Mouse (Mus musculus) hindbrain, embryonic 14.5 days (tissue): ENCODE data around the gene Gm28042. TPM values are rescaled to one million over a fixed set of nuclear protein-coding genes. Genes with fewer than 3 reads are reported as not detected.

ENCODE experiments used
- ATAC-seq: fragments of 200-750 bp; cut with Nextera tagmentation; 2 replicates; pipeline ENCODE4 v1.8.0; 2017; ENCODE audit warnings: moderate number of reproducible peaks, mild to moderate bottlenecking, moderate TSS enrichment, moderate library complexity; ENCODE audit not compliant: low FRiP score
- DNase-seq: peaks from one replicate; pipeline ENCODE4 v3.0.0-alpha.2; 2015; ENCODE audit warnings: low spot score
- H3K27ac ChIP-seq: fragments of 300-500 bp; sonication (generic); 2 replicates; pipeline ENCODE4 v1.5.1; 2014; ENCODE audit warnings: mild to moderate bottlenecking, moderate library complexity
- H3K27me3 ChIP-seq: fragments of 300-500 bp; sonication (generic); 2 replicates; pipeline ENCODE4 v1.6.1; 2014; ENCODE audit warnings: mild to moderate bottlenecking, low read length, mixed read lengths; ENCODE audit not compliant: control insufficient read depth, insufficient read depth
- H3K36me3 ChIP-seq: fragments of 300-500 bp; sonication (generic); replicated peaks from 2 replicates; pipeline ENCODE4 v1.6.1; 2014; ENCODE audit not compliant: control insufficient read depth, insufficient read depth
- H3K4me1 ChIP-seq: fragments of 300-500 bp; sonication (generic); replicated peaks from 2 replicates; pipeline ENCODE4 v1.6.1; 2014; ENCODE audit warnings: antibody characterized with exemption, low read length, mixed read lengths; ENCODE audit not compliant: control insufficient read depth, insufficient read depth
- H3K4me2 ChIP-seq: fragments of 300-500 bp; sonication (generic); replicated peaks from 2 replicates; pipeline ENCODE4 v1.6.1; 2014; ENCODE audit warnings: mild to moderate bottlenecking, moderate library complexity
- H3K4me3 ChIP-seq: fragments of 300-500 bp; sonication (generic); replicated peaks from 2 replicates; pipeline ENCODE4 v1.5.1; 2014; ENCODE audit warnings: mild to moderate bottlenecking, low read length
- H3K9ac ChIP-seq: fragments of 300-500 bp; sonication (generic); 2 replicates; pipeline ENCODE4 v1.6.1; 2014
- H3K9me3 ChIP-seq: fragments of 300-500 bp; sonication (generic); 2 replicates; pipeline ENCODE4 v1.6.1; 2016; ENCODE audit warnings: low read length; ENCODE audit not compliant: control insufficient read depth
- WGBS: fragments of 180-500 bp; shearing (Covaris S2); extraction: QIAGEN DNeasy Blood & Tissue Kit; methylation state at CpG from one replicate; pipeline ENCODE4 v1.1.7; 2014; 5-methylcytosine and 5-hydroxymethylcytosine counted together
- polyA plus RNA-seq: library from polyadenylated mRNA; unstranded; fragments of >200 nt; fragmentation: Nextera tagmentation; extraction: Ambion mirVana; gene quantifications from 2 replicates; pipeline ENCODE4 v1.2.1, GENCODE M21; 2014

The Gm28042 gene
- polyA plus RNA-seq, 1 experiment from 2014 or later = 4.0 TPM

DNA sequence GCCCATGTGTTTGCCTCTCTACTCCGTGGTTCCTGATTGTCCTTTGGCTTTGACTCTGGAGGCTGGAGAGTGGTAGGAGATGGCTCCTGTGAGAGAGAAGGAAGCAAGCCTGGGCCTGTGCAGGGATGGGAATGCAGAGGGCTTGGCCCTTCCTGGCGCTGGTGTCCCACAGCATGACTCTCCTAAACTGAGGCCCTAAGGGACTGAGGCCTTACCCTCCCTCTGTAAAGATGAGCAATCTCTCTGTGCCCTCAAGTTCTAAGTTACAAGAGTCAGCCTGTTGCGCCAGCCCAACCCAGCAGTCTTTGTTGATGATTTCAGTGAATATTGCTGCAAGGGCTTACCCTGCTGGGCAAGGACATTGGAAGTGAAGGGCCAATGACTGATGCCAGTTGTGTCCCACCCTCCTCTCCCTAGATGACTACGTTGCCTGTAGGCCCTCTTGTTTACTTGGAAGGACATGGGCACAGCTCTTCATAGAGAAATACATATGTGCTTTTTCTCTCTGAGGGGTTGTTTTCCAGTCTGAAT lies 19.5 kb upstream of the Gm28042 start:
- Histone ChIP-seq H3K9ac (no peak overlapping the region), H3K27ac (no peak overlapping the region), H3K4me2 (no peak overlapping the region), H3K27me3 (no peaks in the 10 kb centered on the region), H3K4me1 (no peaks in the 10 kb centered on the region), H3K9me3 (no peaks in the 10 kb centered on the region), H3K4me3 (no peak overlapping the region), H3K36me3 (peaks cover 5% of the 10 kb centered on the region)
- 91% methylated on average over 4 of the region's 4 CpGs for WGBS
- no peak for DNase-seq
- ATAC-seq = no peak

GRCm38 (mm10) chr2:120008672-120009071 lies 18.6 kb upstream of the Gm28042 start:
- no peak overlapping the region for H3K4me2 ChIP-seq
- no peak overlapping the region for H3K4me3 ChIP-seq
- H3K9me3 ChIP-seq = no peaks in the 10 kb centered on the region
- H3K27me3 ChIP-seq = no peaks in the 10 kb centered on the region
- no peak for DNase-seq
- H3K9ac ChIP-seq = no peak overlapping the region
- no peak overlapping the region for H3K27ac ChIP-seq
- H3K36me3 ChIP-seq = peaks cover 14% of the 10 kb centered on the region
- 71% methylated on average over 4 of the region's 4 CpGs for WGBS
- H3K4me1 ChIP-seq = no peaks in the 10 kb centered on the region
- ATAC-seq = no peak

- DNase-seq (peak; percentile 63), ATAC-seq (peak; percentile 51; the same call in 1 of the 2 replicates)
- Histone ChIP-seq H3K4me2 (no peak overlapping the region), H3K27ac (no peak overlapping the region), H3K36me3 (peaks cover 30% of the 10 kb centered on the region), H3K4me1 (no peaks in the 10 kb centered on the region), H3K27me3 (no peaks in the 10 kb centered on the region), H3K9ac (no peak overlapping the region), H3K4me3 (no peak overlapping the region), H3K9me3 (no peaks in the 10 kb centered on the region)
- WGBS = 79% methylated on average over 8 of the region's 8 CpGs
Observed at GRCm38 (mm10) chr2:120011462-120012200, 15.7 kb upstream of the Gm28042 start.

DNA sequence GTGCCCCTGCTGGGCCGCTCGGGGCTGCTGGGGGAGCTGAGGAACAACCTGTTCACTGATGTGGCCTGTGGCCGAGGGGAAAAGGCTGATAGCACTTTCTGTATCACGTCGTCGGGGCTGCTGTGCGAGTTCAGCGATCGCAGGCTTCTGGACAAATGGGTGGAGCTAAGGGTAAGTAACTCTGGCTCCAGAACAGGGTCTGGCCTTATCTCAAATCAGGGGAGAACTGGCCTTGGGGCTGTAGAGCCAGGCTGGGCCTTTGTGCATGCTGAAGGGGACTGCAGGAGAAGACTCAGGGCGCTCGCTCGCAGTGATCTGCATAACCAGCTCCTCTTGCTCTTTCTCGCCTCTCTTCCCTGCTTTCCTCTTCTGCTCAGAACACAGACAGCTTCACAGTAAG lies 14.4 kb upstream of the Gm28042 start:
- Histone ChIP-seq H3K9ac (no peak overlapping the region), H3K27ac (no peak overlapping the region), H3K4me1 (no peaks in the 10 kb centered on the region), H3K36me3 (peaks cover 42% of the 10 kb centered on the region), H3K27me3 (no peaks in the 10 kb centered on the region), H3K4me3 (no peak overlapping the region), H3K4me2 (no peak overlapping the region), H3K9me3 (no peaks in the 10 kb centered on the region)
- 90% methylated on average over 13 of the region's 13 CpGs for WGBS
- no peak for DNase-seq
- no peak for ATAC-seq

- ATAC-seq (no peak), DNase-seq (no peak)
- H3K4me1 ChIP-seq = no peaks in the 10 kb centered on the region
- H3K9ac ChIP-seq = no peak overlapping the region
- H3K9me3 ChIP-seq = no peaks in the 10 kb centered on the region
- no peak overlapping the region for H3K4me3 ChIP-seq
- no peak overlapping the region for H3K27ac ChIP-seq
- 96% methylated on average over 2 of the region's 2 CpGs for WGBS
- no peak overlapping the region for H3K4me2 ChIP-seq
- H3K27me3 ChIP-seq = no peaks in the 10 kb centered on the region
- H3K36me3 ChIP-seq = peaks cover 53% of the 10 kb centered on the region
Observed at GRCm38 (mm10) chr2:120013831-120014486, 13.3 kb upstream of the Gm28042 start.

DNA sequence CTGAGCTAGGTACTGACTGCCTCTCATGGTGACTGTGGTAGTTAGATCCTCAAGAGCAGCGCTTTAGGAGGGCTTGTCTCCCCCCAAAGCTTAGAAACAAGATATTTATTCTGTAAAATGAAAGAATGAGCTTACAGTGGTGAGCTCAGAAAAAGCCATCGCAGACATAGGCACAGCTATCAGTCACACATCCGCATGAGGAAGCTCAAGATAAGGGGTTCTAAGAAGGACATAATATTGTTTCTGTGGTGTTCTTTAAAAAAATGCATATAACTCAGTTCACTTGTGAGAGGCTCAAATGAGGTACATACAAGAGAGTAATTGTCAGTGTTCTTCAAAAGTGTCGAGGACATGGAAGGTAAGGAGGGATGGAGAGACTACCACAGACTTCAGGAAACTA lies 11.4 kb upstream of the Gm28042 start:
- ATAC-seq = no peak
- no peak overlapping the region for H3K9ac ChIP-seq
- no peak overlapping the region for H3K4me3 ChIP-seq
- H3K4me1 ChIP-seq = no peaks in the 10 kb centered on the region
- 94% methylated on average over 4 of the region's 4 CpGs for WGBS
- H3K36me3 ChIP-seq = peaks cover 72% of the 10 kb centered on the region
- no peaks in the 10 kb centered on the region for H3K9me3 ChIP-seq
- no peak for DNase-seq
- H3K4me2 ChIP-seq = no peak overlapping the region
- H3K27ac ChIP-seq = no peak overlapping the region
- no peaks in the 10 kb centered on the region for H3K27me3 ChIP-seq

DNA sequence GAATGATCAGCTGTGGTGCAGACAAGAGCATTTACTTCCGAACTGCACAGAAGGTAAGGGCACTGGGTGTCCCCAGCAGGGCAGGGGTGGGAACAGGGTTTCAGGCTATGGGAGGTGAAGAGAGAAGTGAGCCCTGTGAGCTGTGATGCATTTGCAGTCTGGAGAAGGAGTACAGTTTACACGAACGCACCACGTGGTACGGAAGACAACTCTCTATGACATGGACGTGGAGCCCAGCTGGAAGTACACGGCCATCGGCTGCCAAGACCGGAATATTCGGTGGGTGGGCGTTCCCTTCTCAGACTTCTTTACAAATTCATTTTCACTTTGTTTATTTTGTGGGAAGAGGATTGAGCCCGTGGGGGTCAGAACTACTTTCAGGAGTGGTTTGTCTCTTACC lies 9.7 kb upstream of the Gm28042 start:
- no peak for ATAC-seq
- no peaks in the 10 kb centered on the region for H3K9me3 ChIP-seq
- no peaks in the 10 kb centered on the region for H3K27me3 ChIP-seq
- H3K9ac ChIP-seq = no peak overlapping the region
- 92% methylated on average over 12 of the region's 12 CpGs for WGBS
- no peaks in the 10 kb centered on the region for H3K4me1 ChIP-seq
- DNase-seq = no peak
- H3K4me3 ChIP-seq = no peak overlapping the region
- H3K27ac ChIP-seq = no peak overlapping the region
- peaks cover 86% of the 10 kb centered on the region for H3K36me3 ChIP-seq
- no peak overlapping the region for H3K4me2 ChIP-seq

GRCm38 (mm10) chr2:120024337-120024736 lies 3.0 kb upstream of the Gm28042 start:
- H3K9me3 ChIP-seq = no peaks in the 10 kb centered on the region
- no peak for DNase-seq
- H3K27me3 ChIP-seq = no peaks in the 10 kb centered on the region
- peaks cover 63% of the 10 kb centered on the region for H3K36me3 ChIP-seq
- H3K4me1 ChIP-seq = peaks cover 15% of the 10 kb centered on the region
- 89% methylated on average over 5 of the region's 5 CpGs for WGBS
- H3K9ac ChIP-seq = no peak overlapping the region
- H3K27ac ChIP-seq = no peak overlapping the region
- no peak overlapping the region for H3K4me2 ChIP-seq
- ATAC-seq = no peak
- no peak overlapping the region for H3K4me3 ChIP-seq

GRCm38 (mm10) chr2:120027950-120028331 lies 648 bp downstream of the Gm28042 start:
- no peaks in the 10 kb centered on the region for H3K27me3 ChIP-seq
- WGBS = 47% methylated on average over 3 of the region's 3 CpGs
- DNase-seq = no peak
- H3K4me1 ChIP-seq = peaks cover 15% of the 10 kb centered on the region
- ATAC-seq = peak; percentile 28
- H3K4me2 ChIP-seq = peak overlapping the region; percentile 63
- peak overlapping the region; percentile 65 for H3K4me3 ChIP-seq
- peak overlapping the region; percentile 83 for H3K9ac ChIP-seq
- no peaks in the 10 kb centered on the region for H3K9me3 ChIP-seq
- H3K27ac ChIP-seq = peak overlapping the region; percentile 91
- peaks cover 61% of the 10 kb centered on the region for H3K36me3 ChIP-seq
